Mouse (Mus musculus): ENCODE results near the gene Phlpp1. TPM values are rescaled to one million over a fixed set of nuclear protein-coding genes. Genes with fewer than 3 reads are reported as not detected.

Phlpp1 gene
- polyA plus RNA-seq, 1 experiment from 2014 or later, result 10.7 TPM

DNA sequence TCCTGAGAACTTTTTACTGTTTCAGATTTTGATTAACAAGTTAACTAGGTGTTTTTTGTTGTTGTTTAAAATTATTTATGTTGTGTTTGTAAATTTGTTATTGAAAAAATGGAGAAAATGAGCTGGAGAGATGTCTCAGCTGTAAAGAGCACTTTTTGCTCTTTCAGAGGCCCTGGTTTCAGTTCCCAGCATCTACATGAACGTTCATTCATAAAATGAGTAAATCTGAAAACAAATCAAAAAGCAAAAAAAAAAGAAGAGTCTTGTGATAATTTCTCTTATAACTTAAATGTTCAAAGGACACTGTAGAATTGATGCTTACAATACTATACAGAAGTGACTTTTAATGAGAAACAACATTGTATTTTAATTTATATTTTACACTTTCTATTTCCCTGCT is 82.5 kb downstream of the Phlpp1 start:
- Histone ChIP-seq H3K27me3 (ENCODE audit: control insufficient read depth, insufficient read depth, low read length) (no peaks in the 10 kb centered on the region), H3K4me1 (ENCODE audit: control insufficient read depth, insufficient read depth, low read length) (no peaks in the 10 kb centered on the region), H3K9me3 (ENCODE audit: control insufficient read depth, low read length) (peaks cover 4% of the 10 kb centered on the region; the same call in 1 of the 2 replicates), H3K4me3 (replicated peaks; ENCODE audit: low read depth, low read length) (no peak overlapping the region), H3K9ac (replicated peaks; ENCODE audit: low read length) (no peak overlapping the region), H3K27ac (replicated peaks; ENCODE audit: low read depth, low read length) (no peak overlapping the region), H3K4me2 (ENCODE audit: low read length) (no peak overlapping the region), H3K36me3 (ENCODE audit: control insufficient read depth, insufficient read depth, low read length) (no peaks in the 10 kb centered on the region)
- DNase-seq (no peak), ATAC-seq (ENCODE audit: low FRiP score, low TSS enrichment) (no peak)
- 95% methylated on average over 1 of the region's 1 CpGs for WGBS

DNA sequence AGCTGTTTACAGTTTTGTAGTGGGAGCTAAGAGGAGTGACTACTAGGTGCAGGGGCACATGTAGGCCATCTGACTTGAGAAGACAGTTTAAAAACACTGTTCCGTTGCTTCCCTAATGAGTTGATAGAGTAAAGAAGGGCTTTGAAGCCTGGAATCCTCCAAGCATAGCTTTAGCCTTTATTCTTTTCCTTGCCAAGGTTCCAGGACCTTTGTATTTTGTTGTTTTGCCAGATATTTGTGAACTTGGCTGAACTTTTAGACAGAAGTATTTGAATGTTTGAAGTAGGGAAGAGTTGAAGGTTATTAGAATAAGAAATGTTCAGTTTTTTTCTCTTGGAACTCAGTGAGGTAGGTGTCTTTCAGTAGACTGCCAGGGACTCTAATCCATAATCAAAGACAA is 85.6 kb downstream of the Phlpp1 start:
- H3K4me3 ChIP-seq (replicated peaks; ENCODE audit: low read depth, low read length), result no peak overlapping the region
- H3K27ac ChIP-seq (replicated peaks; ENCODE audit: low read depth, low read length), result no peak overlapping the region
- WGBS, result 89% methylated on average over 1 of the region's 1 CpGs
- no peak overlapping the region for H3K9ac ChIP-seq (replicated peaks; ENCODE audit: low read length)
- H3K9me3 ChIP-seq (ENCODE audit: control insufficient read depth, low read length), result peaks cover 4% of the 10 kb centered on the region; the same call in 1 of the 2 replicates
- no peak overlapping the region for H3K4me2 ChIP-seq (ENCODE audit: low read length)
- DNase-seq (no peak), ATAC-seq (ENCODE audit: low FRiP score, low TSS enrichment) (no peak)
- no peaks in the 10 kb centered on the region for H3K36me3 ChIP-seq (ENCODE audit: control insufficient read depth, insufficient read depth, low read length)
- no peaks in the 10 kb centered on the region for H3K27me3 ChIP-seq (ENCODE audit: control insufficient read depth, insufficient read depth, low read length)
- H3K4me1 ChIP-seq (ENCODE audit: control insufficient read depth, insufficient read depth, low read length), result no peaks in the 10 kb centered on the region

DNA sequence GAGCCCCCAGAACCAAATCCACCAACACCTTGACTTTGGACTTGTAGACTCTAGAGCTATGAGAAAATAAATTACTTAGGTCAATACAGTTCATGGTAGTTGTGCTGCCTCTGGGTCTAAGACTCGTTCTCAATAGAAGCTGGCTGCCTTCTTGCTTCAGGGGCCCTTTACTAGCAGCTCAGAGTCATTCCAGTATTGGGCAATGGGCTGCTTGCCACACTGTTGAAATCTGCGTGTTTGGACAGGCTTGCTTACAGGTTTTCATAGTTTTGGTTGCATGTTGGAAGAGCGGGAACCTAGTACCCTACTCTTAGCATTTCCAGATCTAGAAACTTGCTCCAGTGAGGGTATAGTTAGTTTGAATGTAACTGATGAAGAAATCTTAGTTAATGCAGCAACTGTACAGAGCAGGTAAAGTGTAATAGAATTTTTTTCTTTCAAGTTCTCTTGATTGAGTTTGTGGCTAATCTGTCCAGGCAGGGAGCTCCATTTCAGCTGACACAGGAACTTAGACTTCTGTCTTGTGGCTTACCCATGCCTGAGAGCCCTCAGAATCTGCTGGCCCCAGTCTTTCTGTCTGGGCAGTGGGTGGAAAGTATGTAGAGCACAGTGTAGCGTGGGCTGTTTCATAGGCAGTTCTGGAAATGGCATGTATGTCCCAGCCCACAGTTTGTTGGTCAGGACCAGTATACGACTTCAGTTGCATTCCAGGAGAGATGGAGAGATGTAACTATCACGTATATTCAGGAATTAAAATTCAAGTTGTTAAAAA is 96.7 kb downstream of the Phlpp1 start:
- no peak overlapping the region for H3K9ac ChIP-seq (replicated peaks; ENCODE audit: low read length)
- DNase-seq (no peak), ATAC-seq (ENCODE audit: low FRiP score, low TSS enrichment) (no peak)
- WGBS, result 95% methylated on average over 6 of the region's 6 CpGs
- no peak overlapping the region for H3K4me2 ChIP-seq (ENCODE audit: low read length)
- no peaks in the 10 kb centered on the region for H3K36me3 ChIP-seq (ENCODE audit: control insufficient read depth, insufficient read depth, low read length)
- no peaks in the 10 kb centered on the region for H3K27me3 ChIP-seq (ENCODE audit: control insufficient read depth, insufficient read depth, low read length)
- H3K4me1 ChIP-seq (ENCODE audit: control insufficient read depth, insufficient read depth, low read length), result no peaks in the 10 kb centered on the region
- no peak overlapping the region for H3K4me3 ChIP-seq (replicated peaks; ENCODE audit: low read depth, low read length)
- H3K27ac ChIP-seq (replicated peaks; ENCODE audit: low read depth, low read length), result no peak overlapping the region
- H3K9me3 ChIP-seq (ENCODE audit: control insufficient read depth, low read length), result no peaks in the 10 kb centered on the region

DNA sequence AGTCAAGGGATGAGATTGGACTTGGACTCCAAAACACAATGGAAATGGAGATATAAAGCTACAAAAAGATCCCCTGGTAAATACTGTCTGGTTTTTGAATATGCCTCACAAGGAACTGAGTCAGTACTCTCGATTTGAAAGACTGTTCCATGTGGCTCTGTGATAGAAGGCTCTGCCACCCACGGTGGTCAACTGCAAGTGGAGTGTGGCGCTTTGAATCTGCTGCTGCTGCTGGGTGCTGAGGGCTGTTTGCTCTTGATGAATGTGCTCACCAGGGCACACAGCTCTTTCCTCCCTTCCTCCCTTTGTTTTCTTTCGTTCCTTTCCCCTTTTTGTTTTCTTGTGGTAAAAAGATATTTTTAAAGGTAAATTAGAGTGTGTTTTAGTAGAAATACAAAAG is 97.8 kb downstream of the Phlpp1 start:
- ATAC-seq (ENCODE audit: low FRiP score, low TSS enrichment) (no peak), DNase-seq (no peak)
- no peaks in the 10 kb centered on the region for H3K9me3 ChIP-seq (ENCODE audit: control insufficient read depth, low read length)
- no peaks in the 10 kb centered on the region for H3K27me3 ChIP-seq (ENCODE audit: control insufficient read depth, insufficient read depth, low read length)
- no peak overlapping the region for H3K4me2 ChIP-seq (ENCODE audit: low read length)
- no peaks in the 10 kb centered on the region for H3K36me3 ChIP-seq (ENCODE audit: control insufficient read depth, insufficient read depth, low read length)
- H3K27ac ChIP-seq (replicated peaks; ENCODE audit: low read depth, low read length), result no peak overlapping the region
- no peak overlapping the region for H3K9ac ChIP-seq (replicated peaks; ENCODE audit: low read length)
- no peak overlapping the region for H3K4me3 ChIP-seq (replicated peaks; ENCODE audit: low read depth, low read length)
- 61% methylated on average over 4 of the region's 4 CpGs for WGBS
- no peaks in the 10 kb centered on the region for H3K4me1 ChIP-seq (ENCODE audit: control insufficient read depth, insufficient read depth, low read length)

DNA sequence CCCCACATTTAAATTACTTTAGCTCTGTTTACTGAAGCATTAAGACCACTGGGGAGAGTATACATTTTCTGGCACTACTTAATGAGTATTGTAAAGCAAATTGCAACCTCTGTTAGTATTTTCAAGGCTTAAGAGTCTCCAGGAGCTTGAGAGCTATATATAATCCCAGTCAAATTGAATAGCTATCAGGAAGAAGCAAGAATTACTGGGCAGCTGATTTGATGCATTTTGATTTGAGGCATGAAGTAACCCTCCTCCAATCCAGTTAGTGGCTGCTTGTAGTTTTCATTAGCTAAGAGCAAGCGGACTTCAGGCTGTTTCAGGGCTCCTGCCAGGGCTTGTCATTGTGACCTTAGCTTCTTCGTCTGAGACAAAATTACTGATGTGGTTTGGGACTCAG is 101.4 kb downstream of the Phlpp1 start:
- Histone ChIP-seq H3K4me3 (replicated peaks; ENCODE audit: low read depth, low read length) (no peak overlapping the region), H3K9me3 (ENCODE audit: control insufficient read depth, low read length) (no peaks in the 10 kb centered on the region), H3K4me2 (ENCODE audit: low read length) (no peak overlapping the region), H3K36me3 (ENCODE audit: control insufficient read depth, insufficient read depth, low read length) (no peaks in the 10 kb centered on the region), H3K9ac (replicated peaks; ENCODE audit: low read length) (no peak overlapping the region), H3K27me3 (ENCODE audit: control insufficient read depth, insufficient read depth, low read length) (no peaks in the 10 kb centered on the region), H3K4me1 (ENCODE audit: control insufficient read depth, insufficient read depth, low read length) (0 out of 2 replicates have a peak, but pooled peaks cover 6% of the 10 kb centered on the region), H3K27ac (replicated peaks; ENCODE audit: low read depth, low read length) (no peak overlapping the region)
- 33% methylated on average over 2 of the region's 2 CpGs for WGBS
- ATAC-seq (ENCODE audit: low FRiP score, low TSS enrichment) (no peak), DNase-seq (no peak)

DNA sequence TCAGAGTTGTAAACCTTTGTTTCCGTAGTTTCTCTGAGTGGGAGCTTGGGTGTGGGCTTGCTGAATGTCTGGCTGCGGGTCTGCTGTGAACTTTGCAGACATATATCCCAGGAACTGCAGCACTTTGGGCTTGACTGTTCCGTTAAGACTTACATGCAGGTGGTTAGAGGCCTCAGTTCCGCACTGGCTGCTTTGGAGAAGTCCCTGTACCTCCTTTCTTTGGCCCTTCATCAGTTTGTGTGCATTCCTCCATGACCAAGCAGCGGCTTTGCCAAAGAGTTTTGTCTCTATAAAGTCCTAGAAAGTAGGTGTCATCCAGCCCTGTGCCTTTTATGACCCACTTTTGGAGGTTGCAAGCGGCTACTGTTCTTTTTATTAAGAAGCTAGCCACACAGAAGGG is 102.2 kb downstream of the Phlpp1 start:
- ATAC-seq (ENCODE audit: low FRiP score, low TSS enrichment) (no peak), DNase-seq (no peak)
- Histone ChIP-seq H3K4me2 (ENCODE audit: low read length) (no peak overlapping the region), H3K36me3 (ENCODE audit: control insufficient read depth, insufficient read depth, low read length) (no peaks in the 10 kb centered on the region), H3K27me3 (ENCODE audit: control insufficient read depth, insufficient read depth, low read length) (no peaks in the 10 kb centered on the region), H3K4me3 (replicated peaks; ENCODE audit: low read depth, low read length) (no peak overlapping the region), H3K27ac (replicated peaks; ENCODE audit: low read depth, low read length) (no peak overlapping the region), H3K4me1 (ENCODE audit: control insufficient read depth, insufficient read depth, low read length) (peaks cover 6% of the 10 kb centered on the region; the same call in 1 of the 2 replicates), H3K9ac (replicated peaks; ENCODE audit: low read length) (no peak overlapping the region), H3K9me3 (ENCODE audit: control insufficient read depth, low read length) (no peaks in the 10 kb centered on the region)
- WGBS, result 62% methylated on average over 6 of the region's 6 CpGs

DNA sequence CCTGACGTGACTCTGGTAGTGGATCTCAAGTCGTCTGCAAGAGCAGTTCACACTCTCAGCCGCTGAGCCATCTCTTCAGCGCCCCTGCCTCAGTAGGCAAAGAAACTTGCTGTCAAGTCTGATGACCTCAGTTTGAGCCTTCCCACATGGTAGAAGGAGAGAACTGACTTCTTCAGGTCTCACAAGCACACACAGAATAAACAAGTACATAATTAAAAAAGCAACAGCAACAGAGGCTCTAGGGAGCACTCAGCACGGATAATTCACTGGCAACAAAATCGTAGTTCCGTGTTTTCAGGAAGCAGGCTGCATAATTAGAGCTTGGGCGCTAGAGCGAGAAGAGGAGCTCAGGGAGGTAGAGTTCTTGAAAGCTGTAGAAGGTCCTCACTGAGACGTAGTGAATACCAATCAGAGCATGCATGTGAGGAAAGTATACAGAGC is 103.0 kb downstream of the Phlpp1 start:
- peak; percentile 43 for DNase-seq
- WGBS, result 35% methylated on average over 10 of the region's 10 CpGs
- no peaks in the 10 kb centered on the region for H3K27me3 ChIP-seq (ENCODE audit: control insufficient read depth, insufficient read depth, low read length)
- H3K27ac ChIP-seq (replicated peaks; ENCODE audit: low read depth, low read length), result no peak overlapping the region
- ATAC-seq (ENCODE audit: low FRiP score, low TSS enrichment), result 0 out of 2 replicates have a peak, but pooled peaks have one; percentile 32
- H3K4me3 ChIP-seq (replicated peaks; ENCODE audit: low read depth, low read length), result no peak overlapping the region
- H3K36me3 ChIP-seq (ENCODE audit: control insufficient read depth, insufficient read depth, low read length), result no peaks in the 10 kb centered on the region
- 0 out of 2 replicates have a peak overlapping the region, but pooled peaks have one; percentile 6 for H3K4me2 ChIP-seq (ENCODE audit: low read length)
- no peak overlapping the region for H3K9ac ChIP-seq (replicated peaks; ENCODE audit: low read length)
- H3K4me1 ChIP-seq (ENCODE audit: control insufficient read depth, insufficient read depth, low read length), result peaks cover 6% of the 10 kb centered on the region; the same call in 1 of the 2 replicates
- H3K9me3 ChIP-seq (ENCODE audit: control insufficient read depth, low read length), result no peaks in the 10 kb centered on the region

DNA sequence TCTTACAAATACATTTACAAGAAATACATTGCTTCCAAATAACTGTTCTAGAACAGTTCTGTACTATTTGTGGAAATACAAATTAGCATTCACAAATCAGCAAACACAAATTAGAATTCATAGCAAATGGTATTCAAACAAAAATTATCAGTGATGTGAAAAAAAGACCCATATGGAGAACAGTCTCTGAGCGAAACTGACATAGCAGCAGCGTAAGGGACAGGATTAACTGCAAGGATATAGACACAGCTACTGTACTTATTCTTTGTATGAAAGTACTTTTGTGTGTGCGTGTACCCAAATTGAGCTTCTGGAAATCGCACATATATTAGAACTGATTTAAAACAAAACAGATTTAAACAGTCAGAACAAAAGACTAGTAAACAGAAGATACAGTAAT is 103.6 kb downstream of the Phlpp1 start:
- no peaks in the 10 kb centered on the region for H3K36me3 ChIP-seq (ENCODE audit: control insufficient read depth, insufficient read depth, low read length)
- no peaks in the 10 kb centered on the region for H3K9me3 ChIP-seq (ENCODE audit: control insufficient read depth, low read length)
- 92% methylated on average over 4 of the region's 4 CpGs for WGBS
- H3K4me2 ChIP-seq (ENCODE audit: low read length), result no peak overlapping the region
- peaks cover 6% of the 10 kb centered on the region; the same call in 1 of the 2 replicates for H3K4me1 ChIP-seq (ENCODE audit: control insufficient read depth, insufficient read depth, low read length)
- no peak overlapping the region for H3K9ac ChIP-seq (replicated peaks; ENCODE audit: low read length)
- ATAC-seq (ENCODE audit: low FRiP score, low TSS enrichment) (no peak), DNase-seq (no peak)
- no peak overlapping the region for H3K4me3 ChIP-seq (replicated peaks; ENCODE audit: low read depth, low read length)
- H3K27ac ChIP-seq (replicated peaks; ENCODE audit: low read depth, low read length), result no peak overlapping the region
- H3K27me3 ChIP-seq (ENCODE audit: control insufficient read depth, insufficient read depth, low read length), result no peaks in the 10 kb centered on the region

DNA sequence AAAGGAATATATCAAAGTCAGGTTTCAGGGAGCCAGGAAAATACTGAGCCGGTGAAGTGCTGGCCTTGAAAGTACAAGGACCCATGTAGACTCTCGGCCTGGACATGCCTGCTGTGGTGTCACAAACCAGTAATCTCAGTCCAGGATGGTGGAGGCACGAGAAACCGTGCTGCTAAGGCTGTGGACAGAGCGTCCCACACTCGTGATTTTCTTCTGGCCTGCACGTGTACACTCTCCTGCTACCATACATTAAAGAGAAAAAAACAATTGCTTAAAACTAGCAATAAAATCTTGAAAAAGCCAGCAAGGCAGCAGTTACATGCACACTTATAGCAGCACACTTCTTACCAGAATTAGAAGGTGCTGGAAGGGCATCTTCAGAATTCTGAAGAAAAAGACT is 104.2 kb downstream of the Phlpp1 start:
- H3K4me3 ChIP-seq (replicated peaks; ENCODE audit: low read depth, low read length), result no peak overlapping the region
- peaks cover 6% of the 10 kb centered on the region; the same call in 1 of the 2 replicates for H3K4me1 ChIP-seq (ENCODE audit: control insufficient read depth, insufficient read depth, low read length)
- no peak overlapping the region for H3K9ac ChIP-seq (replicated peaks; ENCODE audit: low read length)
- H3K9me3 ChIP-seq (ENCODE audit: control insufficient read depth, low read length), result no peaks in the 10 kb centered on the region
- ATAC-seq (ENCODE audit: low FRiP score, low TSS enrichment) (no peak), DNase-seq (no peak)
- WGBS, result 90% methylated on average over 7 of the region's 7 CpGs
- no peak overlapping the region for H3K4me2 ChIP-seq (ENCODE audit: low read length)
- no peaks in the 10 kb centered on the region for H3K36me3 ChIP-seq (ENCODE audit: control insufficient read depth, insufficient read depth, low read length)
- H3K27ac ChIP-seq (replicated peaks; ENCODE audit: low read depth, low read length), result no peak overlapping the region
- no peaks in the 10 kb centered on the region for H3K27me3 ChIP-seq (ENCODE audit: control insufficient read depth, insufficient read depth, low read length)
